Mouse (Mus musculus): ENCODE measurements around the gene Frmpd1.

- TF ChIP-seq CTCF (IDR thresholded peaks at IDR 0.05; ENCODE audit: control insufficient read depth, insufficient read depth, low read length) (no peak), POLR2A (IDR thresholded peaks at IDR 0.05; ENCODE audit: borderline replicate concordance, control insufficient read depth, low read depth, low read length) (no peak)
Observed at GRCm38 (mm10) chr4:45275770-45276169, 91.1 kb downstream of the Frmpd1 start.
